Mouse (Mus musculus) liver, embryonic 14.5 days (tissue): ENCODE measurements around the gene Tbc1d13. TPM values are rescaled to one million over a fixed set of nuclear protein-coding genes. Genes with fewer than 3 reads are reported as not detected.

Source experiments
- ATAC-seq: fragments of 200-750 bp; cut with Nextera tagmentation; 2 replicates; pipeline ENCODE4 v1.8.0; 2017; ENCODE audit warnings: moderate number of reproducible peaks, mild to moderate bottlenecking, moderate library complexity; ENCODE audit not compliant: insufficient read depth
- DNase-seq, 3 experiments: peaks; one replicate each; pipeline ENCODE4 v3.0.0-alpha.2; 2012 to 2013; ENCODE audit warnings: low read depth in 3 of 3, low spot score in 3 of 3
- H3K27ac ChIP-seq: fragments of 300-500 bp; sonication (generic); 2 replicates; pipeline ENCODE4 v1.5.1; 2014; ENCODE audit warnings: moderate library complexity, mild to moderate bottlenecking, control low read depth, inconsistent platforms
- H3K27me3 ChIP-seq: fragments of 300-500 bp; sonication (generic); 2 replicates; pipeline ENCODE4 v1.6.1; 2014; ENCODE audit warnings: mild to moderate bottlenecking, low read length, moderate library complexity; ENCODE audit not compliant: control insufficient read depth, insufficient read depth
- H3K36me3 ChIP-seq: fragments of 300-500 bp; sonication (generic); replicated peaks from 2 replicates; pipeline ENCODE4 v1.6.1; 2014; ENCODE audit warnings: low read depth; ENCODE audit not compliant: control insufficient read depth, insufficient read depth
- H3K4me1 ChIP-seq, 2 experiments: fragments of 200-500 bp in 1 of 2; fragments of 300-500 bp in 1 of 2; sonication (generic) in 1 of 2; replicated peaks; 2 replicates each; pipeline ENCODE4 v1.6.1; 2012 to 2014; ENCODE audit warnings: antibody characterized with exemption in 1 of 2, inconsistent platforms in 1 of 2, low read length in 1 of 2; ENCODE audit not compliant: control insufficient read depth in 2 of 2, insufficient read depth in 2 of 2
- H3K4me2 ChIP-seq: fragments of 300-500 bp; sonication (generic); 2 replicates; pipeline ENCODE4 v1.6.1; 2014; ENCODE audit warnings: low read depth, mild to moderate bottlenecking, control low read depth, moderate library complexity
- H3K4me3 ChIP-seq, 2 experiments: fragments of 200-500 bp in 1 of 2; fragments of 300-500 bp in 1 of 2; sonication (generic) in 1 of 2; 2 replicates each; pipeline ENCODE4 v1.5.1; 2012 to 2014; ENCODE audit warnings: low read depth in 2 of 2, low read length in 2 of 2, mild to moderate bottlenecking in 2 of 2, control low read depth in 1 of 2, inconsistent platforms in 1 of 2, moderate library complexity in 1 of 2; ENCODE audit not compliant: insufficient read depth in 1 of 2
- H3K9ac ChIP-seq: fragments of 300-500 bp; sonication (generic); replicated peaks from 2 replicates; pipeline ENCODE4 v1.6.1; 2014; ENCODE audit warnings: mild to moderate bottlenecking, control low read depth, moderate library complexity
- H3K9me3 ChIP-seq: fragments of 300-500 bp; sonication (generic); 2 replicates; pipeline ENCODE4 v1.6.1; 2016; ENCODE audit warnings: low read length, mixed read lengths; ENCODE audit not compliant: control insufficient read depth
- CTCF ChIP-seq: IDR thresholded peaks from 2 replicates; pipeline ENCODE4 v1.5.1; 2016; ENCODE audit warnings: antibody characterized with exemption, low read depth, control low read depth
- EP300 ChIP-seq: IDR thresholded peaks from 2 replicates; pipeline ENCODE4 v1.6.1; 2016; ENCODE audit warnings: antibody characterized with exemption, low read depth
- WGBS: fragments of 180-500 bp; shearing (Covaris S2); extraction: QIAGEN DNeasy Blood & Tissue Kit; methylation state at CpG from one replicate; pipeline ENCODE4 v1.1.7; 2014; ENCODE audit not compliant: insufficient replicate concordance; 5-methylcytosine and 5-hydroxymethylcytosine counted together
- polyA plus RNA-seq, 2 experiments: library from polyadenylated mRNA; depleted of rRNA in 1 of 2; stranded (reverse) in 1 of 2; unstranded in 1 of 2; fragments of >200 nt; fragmentation: Nextera tagmentation in 1 of 2; extraction: Ambion mirVana in 1 of 2; gene quantifications; 2 replicates each; pipeline versions ENCODE4 v1.2.1 to v1.2.3; 2012 to 2014

Tbc1d13 gene
- polyA plus RNA-seq, 2 experiments, result 3.9 to 11.3 TPM

GRCm38 (mm10) chr2:30198021-30198420 lies 64.5 kb downstream of the Tbc1d13 start:
- Histone ChIP-seq H3K27ac (no peak overlapping the region), H3K4me1 (peaks cover 0 to 16% of the 10 kb centered on the region in 2 experiments; a peak in 2 of 4 replicates), H3K9me3 (no peaks in the 10 kb centered on the region), H3K4me3 (no peak overlapping the region), H3K27me3 (no peaks in the 10 kb centered on the region), H3K9ac (no peak overlapping the region), H3K4me2 (no peak overlapping the region), H3K36me3 (no peaks in the 10 kb centered on the region)
- TF ChIP-seq EP300 (no peak), CTCF (no peak)
- DNase-seq (no peak), ATAC-seq (0 out of 2 replicates have a peak, but pooled peaks have one; percentile 32)
- WGBS, result 60% methylated on average over 4 of the region's 4 CpGs

DNA sequence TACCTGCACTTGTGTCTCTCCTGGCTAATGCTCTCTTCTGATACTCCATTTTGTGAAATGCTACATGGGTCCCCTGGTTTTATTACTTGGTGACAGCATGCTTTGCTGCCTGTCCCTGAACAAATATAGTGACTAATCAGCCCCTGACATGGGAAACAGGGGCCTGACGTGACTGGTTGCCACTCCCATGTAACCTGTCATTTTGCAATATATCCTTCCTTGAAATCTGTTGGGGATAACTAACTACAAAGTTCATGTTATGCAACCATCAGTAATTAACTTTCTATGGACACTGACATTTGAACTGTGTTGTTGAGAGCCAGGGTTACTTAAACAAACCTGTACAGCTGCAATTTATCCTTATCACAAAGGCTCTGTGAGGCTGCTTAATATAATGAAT lies 66.4 kb downstream of the Tbc1d13 start:
- ATAC-seq (peak; percentile 40; the same call in 1 of the 2 replicates), DNase-seq (peak in 1 of 3 experiments; percentile 30)
- TF ChIP-seq CTCF (no peak), EP300 (no peak)
- H3K36me3 ChIP-seq, result no peaks in the 10 kb centered on the region
- H3K27me3 ChIP-seq, result no peaks in the 10 kb centered on the region
- no peak overlapping the region for H3K4me2 ChIP-seq
- no peaks in the 10 kb centered on the region for H3K9me3 ChIP-seq
- no peak overlapping the region for H3K4me3 ChIP-seq
- no peak overlapping the region for H3K9ac ChIP-seq
- 34% methylated on average over 1 of the region's 1 CpGs for WGBS
- H3K4me1 ChIP-seq, result peaks cover 3 to 21% of the 10 kb centered on the region in 2 experiments; a peak in 3 of 4 replicates
- H3K27ac ChIP-seq, result peak overlapping the region; percentile 47; the same call in 1 of the 2 replicates

DNA sequence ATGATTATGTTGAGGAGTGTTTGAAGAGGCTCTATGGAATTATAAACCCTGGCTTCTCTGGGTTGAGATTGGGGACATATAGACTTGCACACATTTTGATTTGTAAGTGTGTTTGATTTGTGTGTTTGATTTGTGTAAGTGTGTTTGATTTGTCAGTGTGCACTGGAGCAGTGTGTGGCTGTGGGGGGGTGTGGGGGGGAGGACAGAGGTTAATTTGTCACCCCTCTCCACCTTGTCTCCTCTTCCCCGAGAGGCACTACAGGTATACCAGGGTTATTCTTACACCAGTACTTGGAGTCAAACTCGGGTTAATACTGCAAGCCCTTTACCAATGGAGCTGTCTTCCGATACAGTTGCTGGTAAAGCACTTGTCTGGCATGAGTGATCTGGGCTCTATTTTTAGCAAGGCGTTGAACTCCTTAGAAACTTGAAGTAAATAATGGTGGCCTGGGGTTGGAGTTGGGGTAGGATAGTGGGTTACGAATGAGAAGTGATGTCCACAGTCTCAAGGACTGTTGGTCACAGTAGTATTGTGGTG lies 66.9 kb downstream of the Tbc1d13 start:
- WGBS, result 67% methylated on average over 5 of the region's 5 CpGs
- peaks cover 3 to 23% of the 10 kb centered on the region in 2 experiments; a peak in 3 of 4 replicates for H3K4me1 ChIP-seq
- no peak for ATAC-seq

More for the DNA sequence above, 66.9 kb downstream of the Tbc1d13 start:
- TF ChIP-seq CTCF (no peak), EP300 (no peak)
- H3K36me3 ChIP-seq, result no peaks in the 10 kb centered on the region
- H3K27ac ChIP-seq, result no peak overlapping the region; the same call in 1 of the 2 replicates
- H3K4me3 ChIP-seq, result no peak overlapping the region
- no peak for DNase-seq
- H3K9me3 ChIP-seq, result no peaks in the 10 kb centered on the region
- H3K27me3 ChIP-seq, result no peaks in the 10 kb centered on the region
- H3K9ac ChIP-seq, result no peak overlapping the region
- 0 out of 2 replicates have a peak overlapping the region, but pooled peaks have one; percentile 11 for H3K4me2 ChIP-seq

Other genes with a start within 250 kb of the Tbc1d13 start
- gene Odf2, start 244.5 kb upstream of the Tbc1d13 start, polyA plus RNA-seq (2012; rRNA removed), result 21.0 and 29.6 TPM in 2 replicates
- gene Odf2, start 244.5 kb upstream of the Tbc1d13 start, polyA plus RNA-seq (2014; fragmentation: Nextera tagmentation; extraction: Ambion mirVana), result 23.5 and 29.1 TPM in 2 replicates
- gene Gle1, start 198.3 kb upstream of the Tbc1d13 start, polyA plus RNA-seq (2012; rRNA removed), result 11.2 and 13.5 TPM in 2 replicates
- gene Gle1, start 198.3 kb upstream of the Tbc1d13 start, polyA plus RNA-seq (2014; fragmentation: Nextera tagmentation; extraction: Ambion mirVana), result 17.6 and 20.5 TPM in 2 replicates
- gene Sptan1, start 168.2 kb upstream of the Tbc1d13 start, polyA plus RNA-seq (2012; rRNA removed), result 11.5 and 21.1 TPM in 2 replicates
- gene Sptan1, start 168.2 kb upstream of the Tbc1d13 start, polyA plus RNA-seq (2014; fragmentation: Nextera tagmentation; extraction: Ambion mirVana), result 14.5 and 14.6 TPM in 2 replicates
- gene Wdr34, start 84.9 kb upstream of the Tbc1d13 start, polyA plus RNA-seq (2012; rRNA removed), result 5.6 and 5.8 TPM in 2 replicates
- gene Wdr34, start 84.9 kb upstream of the Tbc1d13 start, polyA plus RNA-seq (2014; fragmentation: Nextera tagmentation; extraction: Ambion mirVana), result 6.0 and 6.8 TPM in 2 replicates
- 56.1 and 159 TPM in 2 replicates for gene Set, start 76.4 kb upstream of the Tbc1d13 start, polyA plus RNA-seq (2012; rRNA removed)
- gene Set, start 76.4 kb upstream of the Tbc1d13 start, polyA plus RNA-seq (2014; fragmentation: Nextera tagmentation; extraction: Ambion mirVana), result 179 and 189 TPM in 2 replicates
- 3.0 and 3.5 TPM in 2 replicates for gene Pkn3, start 56.1 kb upstream of the Tbc1d13 start, polyA plus RNA-seq (2012; rRNA removed)
- gene Pkn3, start 56.1 kb upstream of the Tbc1d13 start, polyA plus RNA-seq (2014; fragmentation: Nextera tagmentation; extraction: Ambion mirVana), result 1.8 and 2.0 TPM in 2 replicates
- 23.4 and 25.5 TPM in 2 replicates for gene Zdhhc12, start 40.1 kb upstream of the Tbc1d13 start, polyA plus RNA-seq (2012; rRNA removed)
- 17.4 and 21.5 TPM in 2 replicates for gene Zdhhc12, start 40.1 kb upstream of the Tbc1d13 start, polyA plus RNA-seq (2014; fragmentation: Nextera tagmentation; extraction: Ambion mirVana)
- 8.1 and 8.5 TPM in 2 replicates for gene Zer1, start 9.2 kb upstream of the Tbc1d13 start, polyA plus RNA-seq (2012; rRNA removed)
- 1.9 and 2.0 TPM in 2 replicates for gene Zer1, start 9.2 kb upstream of the Tbc1d13 start, polyA plus RNA-seq (2014; fragmentation: Nextera tagmentation; extraction: Ambion mirVana)
- gene Endog, start 37.7 kb downstream of the Tbc1d13 start, polyA plus RNA-seq (2012; rRNA removed), result 11.9 and 15.1 TPM in 2 replicates
- 19.1 and 20.3 TPM in 2 replicates for gene Endog, start 37.7 kb downstream of the Tbc1d13 start, polyA plus RNA-seq (2014; fragmentation: Nextera tagmentation; extraction: Ambion mirVana)
- gene Spout1, start 44.7 kb downstream of the Tbc1d13 start, polyA plus RNA-seq (2012; rRNA removed), result 18.6 and 20.3 TPM in 2 replicates
- gene Spout1, start 44.7 kb downstream of the Tbc1d13 start, polyA plus RNA-seq (2014; fragmentation: Nextera tagmentation; extraction: Ambion mirVana), result 18.7 and 25.2 TPM in 2 replicates
- gene Kyat1, start 72.1 kb downstream of the Tbc1d13 start, polyA plus RNA-seq (2012; rRNA removed), result 14.3 and 16.8 TPM in 2 replicates
- 9.5 and 11.6 TPM in 2 replicates for gene Kyat1, start 72.1 kb downstream of the Tbc1d13 start, polyA plus RNA-seq (2014; fragmentation: Nextera tagmentation; extraction: Ambion mirVana)
- 3.4 and 3.6 TPM in 2 replicates for gene Lrrc8a, start 104.0 kb downstream of the Tbc1d13 start, polyA plus RNA-seq (2012; rRNA removed)
- 10.8 and 11.8 TPM in 2 replicates for gene Lrrc8a, start 104.0 kb downstream of the Tbc1d13 start, polyA plus RNA-seq (2014; fragmentation: Nextera tagmentation; extraction: Ambion mirVana)
- gene Gm28035, start 106.8 kb downstream of the Tbc1d13 start, polyA plus RNA-seq (2012; rRNA removed), result 0.90 and 1.1 TPM in 2 replicates
- 0.04 TPM in 1 of 2 replicates, not detected in the other for gene Gm28035, start 106.8 kb downstream of the Tbc1d13 start, polyA plus RNA-seq (2014; fragmentation: Nextera tagmentation; extraction: Ambion mirVana)
- 15.9 and 18.1 TPM in 2 replicates for gene Phyhd1, start 132.5 kb downstream of the Tbc1d13 start, polyA plus RNA-seq (2012; rRNA removed)
- 9.8 and 10.3 TPM in 2 replicates for gene Phyhd1, start 132.5 kb downstream of the Tbc1d13 start, polyA plus RNA-seq (2014; fragmentation: Nextera tagmentation; extraction: Ambion mirVana)
- gene Gm28038, start 147.3 kb downstream of the Tbc1d13 start, polyA plus RNA-seq (2012; rRNA removed), result not detected in 2 replicates
- gene Gm28038, start 147.3 kb downstream of the Tbc1d13 start, polyA plus RNA-seq (2014; fragmentation: Nextera tagmentation; extraction: Ambion mirVana), result not detected in 2 replicates
- 4.6 and 5.1 TPM in 2 replicates for gene Dolk, start 152.6 kb downstream of the Tbc1d13 start, polyA plus RNA-seq (2012; rRNA removed)
- 10.9 and 11.4 TPM in 2 replicates for gene Dolk, start 152.6 kb downstream of the Tbc1d13 start, polyA plus RNA-seq (2014; fragmentation: Nextera tagmentation; extraction: Ambion mirVana)
- gene Nup188, start 152.7 kb downstream of the Tbc1d13 start, polyA plus RNA-seq (2012; rRNA removed), result 15.7 and 16.1 TPM in 2 replicates
- gene Nup188, start 152.7 kb downstream of the Tbc1d13 start, polyA plus RNA-seq (2014; fragmentation: Nextera tagmentation; extraction: Ambion mirVana), result 19.1 and 20.8 TPM in 2 replicates
- gene Sh3glb2, start 225.6 kb downstream of the Tbc1d13 start, polyA plus RNA-seq (2012; rRNA removed), result 22.2 and 23.1 TPM in 2 replicates
- gene Sh3glb2, start 225.6 kb downstream of the Tbc1d13 start, polyA plus RNA-seq (2014; fragmentation: Nextera tagmentation; extraction: Ambion mirVana), result 13.6 and 15.4 TPM in 2 replicates
- gene Miga2, start 230.5 kb downstream of the Tbc1d13 start, polyA plus RNA-seq (2012; rRNA removed), result 6.1 and 6.9 TPM in 2 replicates
- 5.3 and 5.8 TPM in 2 replicates for gene Miga2, start 230.5 kb downstream of the Tbc1d13 start, polyA plus RNA-seq (2014; fragmentation: Nextera tagmentation; extraction: Ambion mirVana)